Mouse (Mus musculus): ENCODE results near the gene Skap1.

DNA sequence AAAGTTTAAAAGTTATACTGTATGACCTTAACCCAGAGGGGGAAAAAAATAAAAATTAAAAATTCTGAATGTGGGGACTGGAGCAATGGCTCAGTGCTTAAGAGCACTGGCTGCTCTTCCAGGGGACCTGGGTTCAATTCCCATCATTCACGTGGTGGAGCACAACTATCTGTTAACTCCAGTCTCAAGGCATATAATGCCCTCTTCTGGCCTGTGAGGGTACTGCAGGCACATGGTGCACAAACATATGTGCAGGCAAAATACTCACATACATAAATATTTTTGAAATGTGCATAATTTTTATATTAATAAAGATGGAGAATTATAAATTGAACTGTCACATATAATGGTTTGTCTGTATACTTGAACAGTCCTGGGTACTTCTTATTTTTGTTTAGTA is 99.7 kb downstream of the Skap1 start:
- TF ChIP-seq POLR2A (IDR thresholded peaks at IDR 0.05; ENCODE audit: borderline replicate concordance, control insufficient read depth, low read depth, low read length) (no peak), CTCF (IDR thresholded peaks at IDR 0.05; ENCODE audit: control insufficient read depth, insufficient read depth, low read length) (no peak)
